Mouse (Mus musculus) heart, postnatal 0 days (tissue): ENCODE results near the gene Ocln. TPM values are rescaled to one million over a fixed set of nuclear protein-coding genes. Genes with fewer than 3 reads are reported as not detected.

Experiments
- ATAC-seq: fragments of 200-750 bp; cut with Nextera tagmentation; 2 replicates; pipeline ENCODE4 v1.8.0; 2017; ENCODE audit warnings: low read depth, moderate number of reproducible peaks, moderate library complexity; ENCODE audit not compliant: insufficient read depth
- DNase-seq: peaks from one replicate; pipeline ENCODE4 v3.0.0-alpha.2; 2016; ENCODE audit warnings: low spot score
- H3K27ac ChIP-seq: fragments of 300-500 bp; sonication (generic); 2 replicates; pipeline ENCODE4 v1.5.1; 2014; ENCODE audit warnings: low read depth, mild to moderate bottlenecking
- H3K27me3 ChIP-seq: fragments of 300-500 bp; sonication (generic); 2 replicates; pipeline ENCODE4 v1.6.1; 2014; ENCODE audit warnings: low read length, mixed read lengths; ENCODE audit not compliant: control insufficient read depth, insufficient read depth
- H3K36me3 ChIP-seq: fragments of 300-500 bp; sonication (generic); replicated peaks from 2 replicates; pipeline ENCODE4 v1.6.1; 2014; ENCODE audit warnings: low read length, mixed read lengths; ENCODE audit not compliant: control insufficient read depth, insufficient read depth
- H3K4me1 ChIP-seq: fragments of 300-500 bp; sonication (generic); 2 replicates; pipeline ENCODE4 v1.6.1; 2014; ENCODE audit warnings: antibody characterized with exemption; ENCODE audit not compliant: control insufficient read depth, insufficient read depth
- H3K4me2 ChIP-seq: fragments of 300-500 bp; sonication (generic); 2 replicates; pipeline ENCODE4 v1.6.1; 2014; ENCODE audit warnings: low read depth, mild to moderate bottlenecking, low read length, moderate library complexity
- H3K4me3 ChIP-seq: fragments of 300-500 bp; sonication (generic); 2 replicates; pipeline ENCODE4 v1.5.1; 2014; ENCODE audit warnings: low read depth, low read length
- H3K9ac ChIP-seq: fragments of 300-500 bp; sonication (generic); replicated peaks from 2 replicates; pipeline ENCODE4 v1.6.1; 2014; ENCODE audit warnings: low read depth, low read length, mixed read lengths
- H3K9me3 ChIP-seq: fragments of 300-500 bp; sonication (generic); replicated peaks from 2 replicates; pipeline ENCODE4 v1.6.1; 2016; ENCODE audit warnings: low read length; ENCODE audit not compliant: control insufficient read depth
- CTCF ChIP-seq: IDR thresholded peaks from 2 replicates; pipeline ENCODE4 v1.5.1; 2016; ENCODE audit warnings: antibody characterized with exemption, control low read depth, low read depth
- EP300 ChIP-seq: IDR thresholded peaks from 2 replicates; pipeline ENCODE4 v1.6.1; 2016; ENCODE audit warnings: antibody characterized with exemption, low read depth
- WGBS: fragments of 180-500 bp; shearing (Covaris S2); extraction: QIAGEN DNeasy Blood & Tissue Kit; methylation state at CpG from one replicate; pipeline ENCODE4 v1.1.7; 2014; 5-methylcytosine and 5-hydroxymethylcytosine counted together
- polyA plus RNA-seq: library from polyadenylated mRNA; unstranded; fragments of >200 nt; fragmentation: Nextera tagmentation; extraction: Ambion mirVana; gene quantifications from 2 replicates; pipeline ENCODE4 v1.2.1, GENCODE M21; 2015
- total RNA-seq: library from RNA; depleted of rRNA; stranded (reverse); fragments of >200 nt; gene quantifications from 2 replicates; pipeline ENCODE4 v1.2.3, GENCODE M21; 2014; ENCODE audit warnings: low replicate concordance

The Ocln gene
- total and polyA plus RNA-seq, 2 experiments from 2014 or later, result 1.7 to 2.0 TPM

DNA sequence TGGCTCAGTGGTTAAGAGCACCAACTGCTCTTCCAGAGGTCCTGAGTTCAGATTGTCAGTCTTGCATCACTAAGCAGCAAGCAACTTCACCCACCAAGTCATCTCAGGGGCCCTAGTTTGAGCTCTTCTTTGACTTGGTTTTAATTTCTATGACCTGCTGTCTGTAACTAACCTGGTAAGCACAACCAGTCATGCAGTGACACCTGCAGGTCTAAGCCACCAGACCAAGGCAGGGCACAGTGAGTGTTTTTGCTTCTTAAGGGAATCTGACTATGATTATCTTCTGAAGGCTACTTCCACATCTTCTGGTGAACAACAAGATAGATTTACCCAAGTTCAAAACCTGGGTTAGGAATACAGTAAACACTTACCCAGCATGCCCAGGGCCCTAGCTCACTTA, 27.4 kb upstream of the Ocln start:
- Histone ChIP-seq H3K27me3 (no peaks in the 10 kb centered on the region), H3K4me1 (no peaks in the 10 kb centered on the region), H3K9ac (no peak overlapping the region), H3K4me3 (no peak overlapping the region), H3K36me3 (no peaks in the 10 kb centered on the region), H3K4me2 (no peak overlapping the region), H3K27ac (no peak overlapping the region), H3K9me3 (no peaks in the 10 kb centered on the region)
- no peak for DNase-seq
- ATAC-seq, result no peak
- no peak for TF ChIP-seq EP300
- TF ChIP-seq CTCF, result no peak

GRCm38 (mm10) chr13:100579220-100579619, 26.7 kb upstream of the Ocln start:
- no peaks in the 10 kb centered on the region for H3K27me3 ChIP-seq
- 62% methylated on average over 3 of the region's 3 CpGs for WGBS
- no peak overlapping the region for H3K27ac ChIP-seq
- H3K9me3 ChIP-seq, result no peaks in the 10 kb centered on the region
- DNase-seq, result no peak
- H3K9ac ChIP-seq, result no peak overlapping the region
- TF ChIP-seq CTCF (no peak), EP300 (no peak)
- no peaks in the 10 kb centered on the region for H3K4me1 ChIP-seq
- ATAC-seq, result no peak
- H3K4me2 ChIP-seq, result no peak overlapping the region
- no peak overlapping the region for H3K4me3 ChIP-seq
- H3K36me3 ChIP-seq, result no peaks in the 10 kb centered on the region

- 0 out of 2 replicates have a peak overlapping the region, but pooled peaks have one; percentile 12 for H3K27ac ChIP-seq
- H3K4me1 ChIP-seq, result no peaks in the 10 kb centered on the region
- TF ChIP-seq EP300 (no peak), CTCF (no peak)
- H3K36me3 ChIP-seq, result no peaks in the 10 kb centered on the region
- H3K9ac ChIP-seq, result no peak overlapping the region
- H3K27me3 ChIP-seq, result no peaks in the 10 kb centered on the region
- H3K4me3 ChIP-seq, result no peak overlapping the region
- ATAC-seq, result no peak; the same call in 1 of the 2 replicates
- H3K9me3 ChIP-seq, result no peaks in the 10 kb centered on the region
- no peak for DNase-seq
- WGBS, result 31% methylated on average over 2 of the region's 2 CpGs
- H3K4me2 ChIP-seq, result no peak overlapping the region
These were observed 23.4 kb upstream of the Ocln start for GRCm38 (mm10) chr13:100575950-100576349.

- Histone ChIP-seq H3K9me3 (no peaks in the 10 kb centered on the region), H3K4me2 (no peak overlapping the region), H3K27ac (no peak overlapping the region), H3K36me3 (no peaks in the 10 kb centered on the region), H3K9ac (no peak overlapping the region), H3K4me3 (no peak overlapping the region), H3K27me3 (no peaks in the 10 kb centered on the region), H3K4me1 (no peaks in the 10 kb centered on the region)
- TF ChIP-seq EP300 (no peak), CTCF (no peak)
- no peak for ATAC-seq
- DNase-seq, result no peak
- WGBS, result 32% methylated on average over 2 of the region's 2 CpGs
These were observed 18.2 kb upstream of the Ocln start for GRCm38 (mm10) chr13:100570713-100571112.

- Histone ChIP-seq H3K9ac (no peak overlapping the region), H3K27ac (no peak overlapping the region), H3K36me3 (no peaks in the 10 kb centered on the region), H3K4me3 (no peak overlapping the region), H3K9me3 (no peaks in the 10 kb centered on the region), H3K4me2 (no peak overlapping the region), H3K4me1 (no peaks in the 10 kb centered on the region), H3K27me3 (no peaks in the 10 kb centered on the region)
- 82% methylated on average over 1 of the region's 1 CpGs for WGBS
- no peak for DNase-seq
- no peak for ATAC-seq
- TF ChIP-seq EP300, result no peak
- no peak for TF ChIP-seq CTCF
These were observed 15.8 kb upstream of the Ocln start for GRCm38 (mm10) chr13:100568359-100568758.

- no peak overlapping the region for H3K4me3 ChIP-seq
- H3K9ac ChIP-seq, result no peak overlapping the region
- TF ChIP-seq CTCF (no peak), EP300 (no peak)
- DNase-seq (no peak), ATAC-seq (no peak)
- H3K4me2 ChIP-seq, result no peak overlapping the region
- no peaks in the 10 kb centered on the region for H3K9me3 ChIP-seq
- no peaks in the 10 kb centered on the region for H3K36me3 ChIP-seq
- WGBS, result 63% methylated on average over 9 of the region's 9 CpGs
- H3K4me1 ChIP-seq, result no peaks in the 10 kb centered on the region
- H3K27me3 ChIP-seq, result peaks cover 5% of the 10 kb centered on the region
- no peak overlapping the region for H3K27ac ChIP-seq
These were observed 6.9 kb upstream of the Ocln start for GRCm38 (mm10) chr13:100559449-100559848.
